Mouse (Mus musculus) limb, embryonic 10.5 days (tissue): ENCODE measurements at regions not wholly inside any gene's neighbourhood (a gene's known extent, or its start where the extent isn't known, plus 50 kb on each side); places are given as distances from the start of the nearest gene placed in this dataset.

ENCODE experiments used
- DNase-seq: peaks from one replicate; pipeline ENCODE4 v3.0.0-alpha.2; 2017; ENCODE audit warnings: low spot score
- H3K27ac ChIP-seq: fragments of 300-500 bp; sonication (generic); 2 replicates; pipeline ENCODE4 v1.5.1; 2016; ENCODE audit warnings: mild to moderate bottlenecking
- H3K27me3 ChIP-seq: fragments of 300-500 bp; sonication (generic); 2 replicates; pipeline ENCODE4 v1.6.1; 2016; ENCODE audit warnings: low read depth, mild to moderate bottlenecking; ENCODE audit not compliant: poor library complexity, severe bottlenecking
- H3K36me3 ChIP-seq: fragments of 300-500 bp; sonication (generic); 2 replicates; pipeline ENCODE4 v1.6.1; 2016; ENCODE audit warnings: mild to moderate bottlenecking, moderate library complexity
- H3K4me1 ChIP-seq: fragments of 300-500 bp; sonication (generic); 2 replicates; pipeline ENCODE4 v1.6.1; 2016
- H3K4me3 ChIP-seq: fragments of 300-500 bp; sonication (generic); 2 replicates; pipeline ENCODE4 v1.5.1; 2016; ENCODE audit warnings: mild to moderate bottlenecking, moderate library complexity
- H3K9me3 ChIP-seq: fragments of 300-500 bp; sonication (generic); replicated peaks from 2 replicates; pipeline ENCODE4 v1.6.1; 2016; ENCODE audit warnings: mild to moderate bottlenecking
- WGBS: fragments of 180-500 bp; shearing (Covaris S2); methylation state at CpG from one replicate; pipeline ENCODE4 v1.1.7; 2016; 5-methylcytosine and 5-hydroxymethylcytosine counted together

GRCm38 (mm10) chr9:33011241-33011640, 375.2 kb downstream of the Ets1 start:
- Histone ChIP-seq H3K27ac (no peak overlapping the region), H3K27me3 (no peaks in the 10 kb centered on the region), H3K36me3 (no peaks in the 10 kb centered on the region), H3K4me1 (0 out of 2 replicates have a peak, but pooled peaks cover 8% of the 10 kb centered on the region), H3K4me3 (no peak overlapping the region), H3K9me3 (no peaks in the 10 kb centered on the region)
- no peak for DNase-seq

- no peak for DNase-seq
- no peaks in the 10 kb centered on the region for H3K27me3 ChIP-seq
- no peak overlapping the region for H3K27ac ChIP-seq
- WGBS, result 83% methylated on average over 3 of the region's 3 CpGs
- no peaks in the 10 kb centered on the region for H3K9me3 ChIP-seq
- no peaks in the 10 kb centered on the region for H3K4me1 ChIP-seq
- no peak overlapping the region for H3K4me3 ChIP-seq
- no peaks in the 10 kb centered on the region for H3K36me3 ChIP-seq
Measured at GRCm38 (mm10) chr9:33035401-33035800, 399.4 kb downstream of the Ets1 start.

GRCm38 (mm10) chr9:33039221-33039790, 403.3 kb downstream of the Ets1 start:
- Histone ChIP-seq H3K27me3 (no peaks in the 10 kb centered on the region), H3K4me1 (no peaks in the 10 kb centered on the region), H3K27ac (no peak overlapping the region), H3K4me3 (no peak overlapping the region), H3K36me3 (no peaks in the 10 kb centered on the region), H3K9me3 (no peaks in the 10 kb centered on the region)
- 77% methylated on average over 4 of the region's 4 CpGs for WGBS
- DNase-seq, result no peak

- Histone ChIP-seq H3K4me3 (no peak overlapping the region), H3K27me3 (no peaks in the 10 kb centered on the region), H3K4me1 (peaks cover 9% of the 10 kb centered on the region), H3K9me3 (no peaks in the 10 kb centered on the region), H3K27ac (no peak overlapping the region), H3K36me3 (no peaks in the 10 kb centered on the region)
- WGBS, result 94% methylated on average over 4 of the region's 4 CpGs
- DNase-seq, result no peak
Measured at GRCm38 (mm10) chr9:33050789-33051188, 414.8 kb downstream of the Ets1 start.

GRCm38 (mm10) chr9:33060636-33061264, 424.7 kb downstream of the Ets1 start:
- H3K9me3 ChIP-seq, result no peaks in the 10 kb centered on the region
- no peaks in the 10 kb centered on the region for H3K36me3 ChIP-seq
- H3K27me3 ChIP-seq, result no peaks in the 10 kb centered on the region
- WGBS, result 80% methylated on average over 6 of the region's 6 CpGs
- H3K27ac ChIP-seq, result peak overlapping the region; percentile 61
- no peak overlapping the region for H3K4me3 ChIP-seq
- peaks cover 33% of the 10 kb centered on the region for H3K4me1 ChIP-seq
- DNase-seq, result no peak

GRCm38 (mm10) chr9:33062476-33062875, 426.5 kb downstream of the Ets1 start:
- H3K36me3 ChIP-seq, result no peaks in the 10 kb centered on the region
- H3K4me3 ChIP-seq, result no peak overlapping the region
- no peaks in the 10 kb centered on the region for H3K9me3 ChIP-seq
- peak; percentile 71 for DNase-seq
- WGBS, result 37% methylated on average over 4 of the region's 4 CpGs
- H3K27me3 ChIP-seq, result no peaks in the 10 kb centered on the region
- H3K27ac ChIP-seq, result peak overlapping the region; percentile 79
- peaks cover 33% of the 10 kb centered on the region for H3K4me1 ChIP-seq

GRCm38 (mm10) chr9:33065331-33065730, 429.3 kb downstream of the Ets1 start:
- no peaks in the 10 kb centered on the region for H3K36me3 ChIP-seq
- no peak overlapping the region for H3K27ac ChIP-seq
- H3K4me3 ChIP-seq, result no peak overlapping the region
- H3K4me1 ChIP-seq, result peaks cover 31% of the 10 kb centered on the region
- H3K9me3 ChIP-seq, result no peaks in the 10 kb centered on the region
- WGBS, result 95% methylated on average over 3 of the region's 3 CpGs
- H3K27me3 ChIP-seq, result no peaks in the 10 kb centered on the region
- no peak for DNase-seq

- H3K4me1 ChIP-seq, result peaks cover 24% of the 10 kb centered on the region
- WGBS, result 69% methylated on average over 1 of the region's 1 CpGs
- no peak overlapping the region for H3K27ac ChIP-seq
- no peaks in the 10 kb centered on the region for H3K36me3 ChIP-seq
- H3K9me3 ChIP-seq, result no peaks in the 10 kb centered on the region
- H3K27me3 ChIP-seq, result no peaks in the 10 kb centered on the region
- no peak for DNase-seq
- H3K4me3 ChIP-seq, result no peak overlapping the region
Measured at GRCm38 (mm10) chr9:33067521-33067920, 431.5 kb downstream of the Ets1 start.

- no peaks in the 10 kb centered on the region; the same call in 1 of the 2 replicates for H3K9me3 ChIP-seq
- H3K4me3 ChIP-seq, result no peak overlapping the region
- H3K36me3 ChIP-seq, result no peaks in the 10 kb centered on the region
- peak; percentile 44 for DNase-seq
- H3K4me1 ChIP-seq, result peaks cover 14% of the 10 kb centered on the region
- 32% methylated on average over 3 of the region's 3 CpGs for WGBS
- H3K27me3 ChIP-seq, result no peaks in the 10 kb centered on the region
- H3K27ac ChIP-seq, result peak overlapping the region; percentile 76
Measured at GRCm38 (mm10) chr9:33070116-33070515, 434.1 kb downstream of the Ets1 start.

- Histone ChIP-seq H3K36me3 (no peaks in the 10 kb centered on the region), H3K9me3 (no peaks in the 10 kb centered on the region), H3K27me3 (no peaks in the 10 kb centered on the region), H3K4me3 (no peak overlapping the region), H3K4me1 (peaks cover 19% of the 10 kb centered on the region), H3K27ac (peak overlapping the region; percentile 48; the same call in 1 of the 2 replicates)
- DNase-seq, result no peak
- WGBS, result 61% methylated on average over 3 of the region's 3 CpGs
Measured at GRCm38 (mm10) chr9:33080271-33080670, 444.2 kb downstream of the Ets1 start.

GRCm38 (mm10) chr9:33080774-33081173, 444.8 kb downstream of the Ets1 start:
- no peaks in the 10 kb centered on the region for H3K36me3 ChIP-seq
- H3K27me3 ChIP-seq, result no peaks in the 10 kb centered on the region
- peak; percentile 33 for DNase-seq
- no peaks in the 10 kb centered on the region for H3K9me3 ChIP-seq
- no peak overlapping the region for H3K4me3 ChIP-seq
- peak overlapping the region; percentile 48; the same call in 1 of the 2 replicates for H3K27ac ChIP-seq
- WGBS, result 26% methylated on average over 6 of the region's 6 CpGs
- H3K4me1 ChIP-seq, result peaks cover 19% of the 10 kb centered on the region

GRCm38 (mm10) chr9:33089977-33090376, 454.0 kb downstream of the Ets1 start:
- Histone ChIP-seq H3K36me3 (no peaks in the 10 kb centered on the region), H3K27me3 (no peaks in the 10 kb centered on the region), H3K27ac (no peak overlapping the region), H3K4me1 (no peaks in the 10 kb centered on the region), H3K4me3 (no peak overlapping the region), H3K9me3 (no peaks in the 10 kb centered on the region)
- WGBS, result 83% methylated on average over 3 of the region's 3 CpGs
- no peak for DNase-seq

GRCm38 (mm10) chr9:33091664-33092063, 455.6 kb downstream of the Ets1 start:
- H3K27ac ChIP-seq, result no peak overlapping the region
- 76% methylated on average over 3 of the region's 3 CpGs for WGBS
- H3K9me3 ChIP-seq, result no peaks in the 10 kb centered on the region
- no peak overlapping the region for H3K4me3 ChIP-seq
- no peak for DNase-seq
- no peaks in the 10 kb centered on the region for H3K36me3 ChIP-seq
- H3K4me1 ChIP-seq, result no peaks in the 10 kb centered on the region
- H3K27me3 ChIP-seq, result no peaks in the 10 kb centered on the region
